Comparison of ENCODE assay signal across 15 mouse cellular contexts in the genomic region with DNA sequence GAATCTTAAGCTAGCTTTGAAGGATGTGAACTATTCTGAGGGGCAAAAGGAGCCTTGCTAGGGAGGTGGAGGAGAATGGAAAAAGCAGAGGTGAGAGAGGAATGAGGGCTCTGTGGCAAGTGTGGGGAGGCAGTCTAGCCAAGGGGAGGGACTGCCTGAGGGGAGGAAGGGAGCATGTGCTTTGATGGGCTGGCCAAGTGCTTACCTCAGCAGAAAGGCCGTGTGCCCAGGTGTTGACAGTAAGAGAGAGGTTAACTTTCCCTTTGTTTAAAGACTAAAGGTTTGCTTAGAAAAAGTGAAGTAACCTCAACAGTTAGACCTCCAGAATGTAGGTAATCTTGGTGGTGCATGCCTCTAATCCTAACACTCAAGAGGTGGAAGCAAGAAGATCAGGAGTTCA. TPM values are rescaled to one million over a fixed set of nuclear protein-coding genes. Genes with fewer than 3 reads are reported as not detected.
"Had no signal": no experiment of that assay in that cellular context is flagged by ENCODE, and none has a peak within 500 bp of the region (broad histone marks: within the 10 kb centered on the region; RNA-seq: fewer than 3 reads in every experiment).

No protein-coding gene starts in this region.

- ATAC-seq: intestine, embryonic 16.5 days had no signal

- DNase-seq: layer of hippocampus, adult 9-11 months; layer of hippocampus, postnatal 36 days; liver; lung, adult 2 months; lung, postnatal 10 days; midbrain, embryonic 14.5 days; thymus, postnatal 14 days had no signal

- H3K4me2 ChIP-seq: hindbrain, embryonic 15.5 days; limb, embryonic 12.5 days; neural tube, embryonic 12.5 days had no signal

- H3K27ac ChIP-seq: hindbrain, embryonic 15.5 days; limb, embryonic 12.5 days; liver, embryonic 14.5 days; macrophage; neural tube, embryonic 12.5 days; stomach, postnatal 0 days had no signal

- H3K9ac ChIP-seq: hindbrain, embryonic 15.5 days; limb, embryonic 12.5 days; liver, embryonic 14.5 days; neural tube, embryonic 12.5 days had no signal

- H3K4me3 ChIP-seq: hindbrain, embryonic 15.5 days; limb, embryonic 12.5 days; neural tube, embryonic 12.5 days had no signal

- H3K9me3 ChIP-seq: hindbrain, embryonic 15.5 days had no signal

- H3K36me3 ChIP-seq: hindbrain, embryonic 15.5 days; limb, embryonic 12.5 days; neural tube, embryonic 12.5 days had no signal

- H3K27me3 ChIP-seq: hindbrain, embryonic 15.5 days; limb, embryonic 12.5 days; neural tube, embryonic 12.5 days had no signal

RNA-seq across cellular contexts. Expression of a gene that starts 59.7 kb away (rescaled TPM):
- total RNA-seq: monocyte, adult 5-6 weeks had no signal
- polyA plus RNA-seq: lung, adult 2 months; macrophage had no signal
